Mouse (Mus musculus) bone marrow macrophage, adult 2 months (primary cell): Measurements from ENCODE around the gene Gm9970. TPM values are rescaled to one million over a fixed set of nuclear protein-coding genes. Genes with fewer than 3 reads are reported as not detected.

Experiments used
- H3K27ac ChIP-seq: 2 replicates; pipeline ENCODE4 v1.5.1; 2012; ENCODE audit warnings: low read depth, low read length; ENCODE audit not compliant: insufficient read depth
- H3K4me1 ChIP-seq: 2 replicates; pipeline ENCODE4 v1.6.1; 2012; ENCODE audit warnings: low read length; ENCODE audit not compliant: control insufficient read depth, insufficient read depth
- H3K4me3 ChIP-seq: 2 replicates; pipeline ENCODE4 v1.5.1; 2012; ENCODE audit warnings: mild to moderate bottlenecking, low read length, moderate library complexity; ENCODE audit not compliant: insufficient read depth
- CTCF ChIP-seq: IDR thresholded peaks from 2 replicates; pipeline ENCODE4 v1.5.1; 2012; ENCODE audit warnings: low read depth, mild to moderate bottlenecking, low read length, moderate library complexity
- POLR2A ChIP-seq: IDR thresholded peaks from 2 replicates; pipeline ENCODE4 v1.6.1; 2012; ENCODE audit warnings: mild to moderate bottlenecking, low read depth, low read length, borderline replicate concordance
- polyA plus RNA-seq: library from polyadenylated mRNA; stranded (reverse); fragments of >200 nt; gene quantifications from 2 replicates; pipeline ENCODE4 v1.2.4, GENCODE M21; 2012; ENCODE audit not compliant: missing spikeins, insufficient read depth, insufficient read length

Gene Gm9970
- polyA plus RNA-seq, 1 experiment, result not detected

- peaks cover 34% of the 10 kb centered on the region for H3K4me1 ChIP-seq
- TF ChIP-seq POLR2A, result no peak
- TF ChIP-seq CTCF, result no peak
- H3K4me3 ChIP-seq, result no peak overlapping the region
- H3K27ac ChIP-seq, result peak overlapping the region; percentile 1; the same call in 1 of the 2 replicates
Measured at GRCm38 (mm10) chr5:31255971-31256370, 14.9 kb upstream of the Gm9970 start.

GRCm38 (mm10) chr5:31255381-31255780 lies 14.3 kb upstream of the Gm9970 start:
- no peak for TF ChIP-seq POLR2A
- no peak for TF ChIP-seq CTCF
- H3K4me1 ChIP-seq, result peaks cover 34% of the 10 kb centered on the region
- H3K27ac ChIP-seq, result no peak overlapping the region
- no peak overlapping the region for H3K4me3 ChIP-seq

- H3K27ac ChIP-seq, result peak overlapping the region; percentile 49
- no peak overlapping the region for H3K4me3 ChIP-seq
- TF ChIP-seq POLR2A (no peak), CTCF (no peak)
- peaks cover 34% of the 10 kb centered on the region for H3K4me1 ChIP-seq
Measured at GRCm38 (mm10) chr5:31254901-31255300, 13.9 kb upstream of the Gm9970 start.

GRCm38 (mm10) chr5:31254452-31254851 lies 13.4 kb upstream of the Gm9970 start:
- TF ChIP-seq CTCF (no peak), POLR2A (no peak)
- Histone ChIP-seq H3K27ac (peak overlapping the region; percentile 49), H3K4me3 (peak overlapping the region; percentile 1; the same call in 1 of the 2 replicates)

GRCm38 (mm10) chr5:31253806-31254205 lies 12.8 kb upstream of the Gm9970 start:
- Histone ChIP-seq H3K4me1 (peaks cover 34% of the 10 kb centered on the region), H3K27ac (peak overlapping the region; percentile 49), H3K4me3 (peak overlapping the region; percentile 3; the same call in 1 of the 2 replicates)
- TF ChIP-seq CTCF (no peak), POLR2A (no peak)

More at GRCm38 (mm10) chr5:31254452-31254851, 13.4 kb upstream of the Gm9970 start:
- H3K4me1 ChIP-seq, result peaks cover 34% of the 10 kb centered on the region

- no peak overlapping the region for H3K27ac ChIP-seq
- H3K4me3 ChIP-seq, result no peak overlapping the region
- peaks cover 34% of the 10 kb centered on the region for H3K4me1 ChIP-seq
- TF ChIP-seq POLR2A (no peak), CTCF (no peak; the same call in 1 of the 2 replicates)
Measured at GRCm38 (mm10) chr5:31252795-31253545, 11.9 kb upstream of the Gm9970 start.

GRCm38 (mm10) chr5:31252151-31252550 lies 11.1 kb upstream of the Gm9970 start:
- no peak overlapping the region for H3K27ac ChIP-seq
- no peak overlapping the region for H3K4me3 ChIP-seq
- TF ChIP-seq CTCF (no peak), POLR2A (no peak)
- peaks cover 28% of the 10 kb centered on the region for H3K4me1 ChIP-seq

GRCm38 (mm10) chr5:31251541-31252101 lies 10.6 kb upstream of the Gm9970 start, which contains the start of gene Krtcap3:
Gene Krtcap3 (plus strand): TSS chr5:31251691.
- Histone ChIP-seq H3K4me1 (peaks cover 28% of the 10 kb centered on the region), H3K4me3 (no peak within 1 kb of the TSS), H3K27ac (no peak within 1 kb of the TSS)
- TF ChIP-seq POLR2A, result no peak
- no peak for TF ChIP-seq CTCF

- TF ChIP-seq CTCF (no peak), POLR2A (no peak)
- no peak overlapping the region for H3K27ac ChIP-seq
- H3K4me1 ChIP-seq, result peaks cover 25% of the 10 kb centered on the region
- H3K4me3 ChIP-seq, result no peak overlapping the region
Measured at GRCm38 (mm10) chr5:31250716-31251115, 9.7 kb upstream of the Gm9970 start.

GRCm38 (mm10) chr5:31242191-31242590 lies 1.2 kb upstream of the Gm9970 start:
- Histone ChIP-seq H3K4me1 (peaks cover 8% of the 10 kb centered on the region), H3K4me3 (peak overlapping the region; percentile 71), H3K27ac (no peak overlapping the region)
- no peak for TF ChIP-seq POLR2A
- no peak for TF ChIP-seq CTCF
